Mouse (Mus musculus): ENCODE data around the gene Tardbp.

- no peak for TF ChIP-seq CTCF (IDR thresholded peaks at IDR 0.05; ENCODE audit: borderline replicate concordance, insufficient read depth, low read depth, low read length)
- no peak for TF ChIP-seq POLR2A (IDR thresholded peaks at IDR 0.05; ENCODE audit: borderline replicate concordance, insufficient read depth, low read length)
Measured at GRCm38 (mm10) chr4:148651045-148651444, 24.2 kb upstream of the Tardbp start.

Data from cerebellum, adult 2 months (tissue).